Mouse (Mus musculus): Measurements from ENCODE around the gene Dpp9. TPM values are rescaled to one million over a fixed set of nuclear protein-coding genes. Genes with fewer than 3 reads are reported as not detected.
A peak's percentile ranks its signal among the peaks of the same experiment; 100 is the strongest.

Dpp9 gene
- polyA plus RNA-seq, 1 experiment from 2014 or later, result 19.5 TPM

DNA sequence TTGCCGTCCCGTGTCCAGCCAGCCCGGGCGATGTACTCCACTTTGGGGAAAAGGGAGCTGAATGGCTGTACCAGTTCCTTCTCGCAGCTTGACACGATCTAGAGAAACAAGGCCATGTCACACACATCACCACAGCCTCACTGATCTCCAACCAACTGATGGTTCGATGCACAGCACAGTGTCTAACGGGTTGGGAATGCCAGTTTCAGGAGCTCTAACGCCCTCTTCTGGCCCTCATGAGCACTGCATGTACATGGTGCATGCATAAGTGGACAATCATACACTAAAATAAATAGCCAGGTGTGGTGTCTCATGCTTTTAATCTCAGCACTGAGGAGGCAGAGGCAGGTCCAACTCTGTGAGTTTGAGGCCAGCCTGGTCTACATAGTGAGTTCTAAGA is 18.1 kb downstream of the Dpp9 start:
- no peaks in the 10 kb centered on the region for H3K9me3 ChIP-seq (ENCODE audit: control insufficient read depth, low read length)
- H3K36me3 ChIP-seq (ENCODE audit: control insufficient read depth, insufficient read depth, low read length), result peaks cover 94% of the 10 kb centered on the region
- 86% methylated on average over 9 of the region's 9 CpGs for WGBS
- no peaks in the 10 kb centered on the region for H3K27me3 ChIP-seq (ENCODE audit: control insufficient read depth, insufficient read depth, low read length)
- H3K4me2 ChIP-seq (ENCODE audit: low read length), result no peak overlapping the region
- no peak for ATAC-seq (ENCODE audit: insufficient number of reproducible peaks, insufficient read depth, low FRiP score, low read depth)
- no peak overlapping the region for H3K27ac ChIP-seq (replicated peaks in 1 of 2; ENCODE audit: control insufficient read depth in 1 of 2, insufficient read depth in 1 of 2, low read depth in 2 of 2, low read length in 2 of 2)
- H3K9ac ChIP-seq (ENCODE audit: low read length), result no peak overlapping the region
- H3K4me1 ChIP-seq (ENCODE audit: control insufficient read depth in 2 of 2, insufficient read depth in 2 of 2, low read length in 2 of 2), result no peaks in the 10 kb centered on the region
- no peak overlapping the region for H3K4me3 ChIP-seq (ENCODE audit: control insufficient read depth in 1 of 2, insufficient read depth in 1 of 2, low read depth in 1 of 2, low read length in 2 of 2)

DNA sequence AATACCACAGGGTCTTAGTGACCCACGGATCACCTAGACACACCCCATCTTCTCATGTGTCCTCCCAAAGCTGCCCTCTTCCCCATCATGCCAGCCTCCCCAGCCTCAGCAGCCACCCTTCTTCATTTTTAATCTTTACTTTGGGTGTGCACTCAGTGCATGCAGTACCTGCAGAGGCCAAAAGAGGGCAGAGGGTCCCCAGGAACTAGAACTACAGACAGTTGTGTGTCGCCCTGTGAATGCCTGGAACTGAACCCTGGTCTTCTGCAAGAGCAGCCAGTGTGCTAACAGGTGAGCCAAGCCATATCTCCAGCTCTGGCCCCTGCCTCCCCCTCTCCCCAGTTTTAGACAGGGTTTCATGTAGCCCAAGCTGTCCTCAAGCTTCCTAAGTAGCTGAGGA is 21.8 kb downstream of the Dpp9 start:
- WGBS, result 69% methylated on average over 2 of the region's 2 CpGs
- Histone ChIP-seq H3K27ac (replicated peaks in 1 of 2; ENCODE audit: control insufficient read depth in 1 of 2, insufficient read depth in 1 of 2, low read depth in 2 of 2, low read length in 2 of 2) (no peak overlapping the region), H3K9me3 (ENCODE audit: control insufficient read depth, low read length) (no peaks in the 10 kb centered on the region), H3K9ac (ENCODE audit: low read length) (no peak overlapping the region), H3K4me2 (ENCODE audit: low read length) (no peak overlapping the region), H3K4me3 (ENCODE audit: control insufficient read depth in 1 of 2, insufficient read depth in 1 of 2, low read depth in 1 of 2, low read length in 2 of 2) (no peak overlapping the region), H3K4me1 (ENCODE audit: control insufficient read depth in 2 of 2, insufficient read depth in 2 of 2, low read length in 2 of 2) (no peaks in the 10 kb centered on the region), H3K36me3 (ENCODE audit: control insufficient read depth, insufficient read depth, low read length) (peaks cover 94% of the 10 kb centered on the region), H3K27me3 (ENCODE audit: control insufficient read depth, insufficient read depth, low read length) (no peaks in the 10 kb centered on the region)
- no peak for ATAC-seq (ENCODE audit: insufficient number of reproducible peaks, insufficient read depth, low FRiP score, low read depth)

DNA sequence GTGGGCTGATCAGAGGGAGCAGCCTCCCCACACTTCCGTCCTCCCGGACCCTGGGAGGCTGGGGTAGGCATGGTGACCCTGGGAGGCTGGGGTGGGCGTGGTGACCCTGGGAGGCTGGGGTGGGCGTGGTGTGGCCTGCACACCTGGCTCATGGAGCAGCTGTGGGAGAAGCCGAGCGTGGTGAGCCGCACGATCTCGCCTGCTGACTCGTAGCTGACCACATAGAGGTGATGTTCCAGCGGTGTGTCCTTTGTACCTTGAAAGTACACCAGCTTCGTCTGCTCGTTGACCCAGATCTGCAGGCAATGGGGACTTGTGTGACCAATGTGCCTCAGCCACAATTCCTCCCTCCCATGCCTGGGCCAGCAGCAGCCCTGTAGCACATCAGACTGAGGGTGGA is 23.9 kb downstream of the Dpp9 start:
- no peak overlapping the region for H3K4me2 ChIP-seq (ENCODE audit: low read length)
- H3K36me3 ChIP-seq (ENCODE audit: control insufficient read depth, insufficient read depth, low read length), result peaks cover 98% of the 10 kb centered on the region
- H3K9ac ChIP-seq (ENCODE audit: low read length), result no peak overlapping the region
- ATAC-seq (ENCODE audit: insufficient number of reproducible peaks, insufficient read depth, low FRiP score, low read depth), result no peak
- no peaks in the 10 kb centered on the region for H3K9me3 ChIP-seq (ENCODE audit: control insufficient read depth, low read length)
- no peak overlapping the region for H3K4me3 ChIP-seq (ENCODE audit: control insufficient read depth in 1 of 2, insufficient read depth in 1 of 2, low read depth in 1 of 2, low read length in 2 of 2)
- no peaks in the 10 kb centered on the region for H3K4me1 ChIP-seq (ENCODE audit: control insufficient read depth in 2 of 2, insufficient read depth in 2 of 2, low read length in 2 of 2)
- 88% methylated on average over 13 of the region's 13 CpGs for WGBS
- H3K27ac ChIP-seq (replicated peaks in 1 of 2; ENCODE audit: control insufficient read depth in 1 of 2, insufficient read depth in 1 of 2, low read depth in 2 of 2, low read length in 2 of 2), result no peak overlapping the region
- H3K27me3 ChIP-seq (ENCODE audit: control insufficient read depth, insufficient read depth, low read length), result no peaks in the 10 kb centered on the region

DNA sequence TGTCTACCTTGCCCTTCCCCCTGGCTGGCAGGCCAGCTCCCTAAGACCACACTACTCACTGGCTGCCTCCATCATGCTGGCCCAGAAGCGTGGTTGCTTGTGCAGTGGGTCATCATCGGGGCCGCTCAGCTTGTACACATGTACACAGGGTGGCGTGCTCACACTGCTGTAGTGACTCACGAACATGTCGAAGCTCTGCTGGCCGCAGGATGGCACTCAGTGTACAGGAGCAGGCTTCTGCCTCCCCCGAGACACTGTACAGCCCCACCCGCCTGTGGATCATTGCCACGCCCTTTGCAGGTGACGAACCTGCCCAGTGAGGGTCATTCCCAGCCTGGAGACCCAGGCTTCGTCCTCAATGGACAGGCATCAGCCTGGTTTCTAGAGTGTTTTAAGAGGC is 24.3 kb downstream of the Dpp9 start:
- H3K27me3 ChIP-seq (ENCODE audit: control insufficient read depth, insufficient read depth, low read length), result no peaks in the 10 kb centered on the region
- no peak for ATAC-seq (ENCODE audit: insufficient number of reproducible peaks, insufficient read depth, low FRiP score, low read depth)
- H3K4me1 ChIP-seq (ENCODE audit: control insufficient read depth in 2 of 2, insufficient read depth in 2 of 2, low read length in 2 of 2), result no peaks in the 10 kb centered on the region
- no peak overlapping the region for H3K4me2 ChIP-seq (ENCODE audit: low read length)
- whole genome bisulfite sequencing, result 84% methylated on average over 12 of the region's 12 CpGs
- H3K36me3 ChIP-seq (ENCODE audit: control insufficient read depth, insufficient read depth, low read length), result peaks cover 98% of the 10 kb centered on the region
- H3K9ac ChIP-seq (ENCODE audit: low read length), result no peak overlapping the region
- no peaks in the 10 kb centered on the region for H3K9me3 ChIP-seq (ENCODE audit: control insufficient read depth, low read length)
- H3K27ac ChIP-seq (replicated peaks in 1 of 2; ENCODE audit: control insufficient read depth in 1 of 2, insufficient read depth in 1 of 2, low read depth in 2 of 2, low read length in 2 of 2), result no peak overlapping the region
- H3K4me3 ChIP-seq (ENCODE audit: control insufficient read depth in 1 of 2, insufficient read depth in 1 of 2, low read depth in 1 of 2, low read length in 2 of 2), result no peak overlapping the region

DNA sequence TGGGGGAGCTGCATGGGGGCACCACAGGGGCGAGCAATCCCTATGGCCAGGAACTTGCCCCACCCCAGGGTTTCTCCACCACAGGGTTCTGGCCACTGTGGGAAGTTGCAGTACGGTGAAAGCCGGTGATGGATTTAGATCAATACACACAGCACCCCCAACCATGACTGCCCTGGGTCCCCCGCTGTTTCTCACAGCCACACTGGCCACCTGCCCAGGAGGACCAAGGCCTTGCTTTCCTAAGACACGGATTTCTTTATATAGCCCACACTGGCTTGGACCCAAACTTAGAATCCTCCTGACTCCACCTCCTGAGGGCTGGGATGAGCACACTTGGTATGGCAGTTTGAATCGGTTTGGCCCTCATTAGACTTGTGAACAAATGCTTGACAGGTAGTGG is 27.4 kb downstream of the Dpp9 start:
- no peak overlapping the region for H3K27ac ChIP-seq (replicated peaks in 1 of 2; ENCODE audit: control insufficient read depth in 1 of 2, insufficient read depth in 1 of 2, low read depth in 2 of 2, low read length in 2 of 2)
- H3K4me1 ChIP-seq (ENCODE audit: control insufficient read depth in 2 of 2, insufficient read depth in 2 of 2, low read length in 2 of 2), result no peaks in the 10 kb centered on the region
- H3K36me3 ChIP-seq (ENCODE audit: control insufficient read depth, insufficient read depth, low read length), result peaks cover 99% of the 10 kb centered on the region
- no peak overlapping the region for H3K4me2 ChIP-seq (ENCODE audit: low read length)
- H3K9me3 ChIP-seq (ENCODE audit: control insufficient read depth, low read length), result no peaks in the 10 kb centered on the region
- no peaks in the 10 kb centered on the region for H3K27me3 ChIP-seq (ENCODE audit: control insufficient read depth, insufficient read depth, low read length)
- no peak for ATAC-seq (ENCODE audit: insufficient number of reproducible peaks, insufficient read depth, low FRiP score, low read depth)
- H3K4me3 ChIP-seq (ENCODE audit: control insufficient read depth in 1 of 2, insufficient read depth in 1 of 2, low read depth in 1 of 2, low read length in 2 of 2), result no peak overlapping the region
- WGBS, result 74% methylated on average over 6 of the region's 6 CpGs
- H3K9ac ChIP-seq (ENCODE audit: low read length), result no peak overlapping the region

DNA sequence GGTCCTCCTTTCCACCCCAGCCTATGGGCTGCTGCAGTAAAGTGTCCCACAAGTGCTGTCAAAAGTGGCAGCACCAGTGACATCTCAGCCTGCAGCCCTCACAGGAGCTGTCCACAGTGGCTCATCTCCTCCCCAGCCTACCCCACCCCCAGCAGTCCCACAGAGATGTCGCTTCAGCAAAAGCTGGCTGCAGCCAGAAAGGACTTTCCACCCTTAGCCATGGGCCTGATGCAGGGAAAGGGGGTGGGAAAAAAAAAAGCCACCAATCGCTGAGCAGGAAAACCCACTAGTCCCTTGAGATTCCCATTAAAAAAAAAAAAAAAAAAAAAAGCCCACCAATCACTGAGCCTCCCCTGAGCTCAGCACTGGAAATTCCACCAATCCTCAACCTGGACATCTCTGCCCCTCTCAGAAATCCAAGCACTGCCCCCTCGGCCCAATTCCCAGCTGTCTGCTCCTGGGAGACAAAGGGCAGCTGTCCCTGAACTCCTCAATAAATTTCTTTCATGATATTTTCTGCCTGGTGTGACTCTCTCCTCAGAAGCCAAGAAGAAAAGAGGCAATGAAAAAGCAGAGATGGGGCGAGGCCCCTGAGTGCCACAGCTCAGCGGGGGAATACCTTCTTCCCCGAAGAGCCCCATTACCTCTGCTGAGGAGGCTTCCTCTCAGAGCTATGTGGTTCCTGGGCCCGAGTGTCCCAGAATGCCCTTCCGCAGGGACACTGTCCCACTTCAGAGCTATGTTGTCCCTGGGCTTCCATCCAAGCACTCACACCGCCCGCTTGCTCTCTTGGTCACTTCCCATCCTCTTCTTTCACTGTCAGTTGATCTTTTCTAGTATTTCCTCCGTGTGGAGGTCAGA is 33.2 kb downstream of the Dpp9 start:
- Histone ChIP-seq H3K9me3 (ENCODE audit: control insufficient read depth, low read length) (no peaks in the 10 kb centered on the region), H3K4me1 (ENCODE audit: control insufficient read depth in 2 of 2, insufficient read depth in 2 of 2, low read length in 2 of 2) (peaks cover 3 to 15% of the 10 kb centered on the region in 2 experiments), H3K4me2 (ENCODE audit: low read length) (peak overlapping the region; percentile 11; the same call in 1 of the 2 replicates), H3K9ac (ENCODE audit: low read length) (peak overlapping the region; percentile 30; the same call in 1 of the 2 replicates), H3K27me3 (ENCODE audit: control insufficient read depth, insufficient read depth, low read length) (no peaks in the 10 kb centered on the region), H3K27ac (replicated peaks in 1 of 2; ENCODE audit: control insufficient read depth in 1 of 2, insufficient read depth in 1 of 2, low read depth in 2 of 2, low read length in 2 of 2) (peak overlapping the region; percentile 41 to 68), H3K4me3 (ENCODE audit: control insufficient read depth in 1 of 2, insufficient read depth in 1 of 2, low read depth in 1 of 2, low read length in 2 of 2) (no peak overlapping the region), H3K36me3 (ENCODE audit: control insufficient read depth, insufficient read depth, low read length) (peaks cover 62% of the 10 kb centered on the region)
- ATAC-seq (ENCODE audit: insufficient number of reproducible peaks, insufficient read depth, low FRiP score, low read depth), result 0 out of 2 replicates have a peak, but pooled peaks have one; percentile 7
- 39% methylated on average over 11 of the region's 11 CpGs for WGBS

DNA sequence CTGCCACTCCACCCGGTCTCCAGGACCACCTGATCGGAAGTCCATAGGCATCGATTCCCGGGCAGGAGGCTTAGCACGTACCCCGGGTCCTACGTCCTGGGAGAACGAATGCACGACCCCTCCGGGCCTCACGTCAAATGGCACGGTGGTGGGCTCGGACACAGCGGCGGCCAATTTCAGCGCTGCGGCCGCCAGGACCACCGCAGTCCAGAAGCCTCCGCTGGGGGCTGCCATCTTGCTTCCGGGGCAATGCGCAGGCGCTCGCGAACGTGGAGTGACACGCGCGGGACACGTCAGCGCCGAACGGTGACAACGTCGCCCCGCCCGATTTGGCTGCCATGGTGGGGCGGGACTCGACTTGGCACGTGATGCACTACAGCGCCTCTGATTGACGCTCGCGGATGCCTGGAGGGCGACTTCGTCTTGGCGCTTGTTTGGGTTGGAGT is 35.0 kb downstream of the Dpp9 start, which contains the start of gene Mydgf:
Gene Mydgf, minus strand, starts transcription at position 263 of the 446 bp plus-strand sequence.
- ATAC-seq (ENCODE audit: insufficient number of reproducible peaks, insufficient read depth, low FRiP score, low read depth), result peak; percentile 86
- H3K9me3 ChIP-seq (ENCODE audit: control insufficient read depth, low read length), result no peaks in the 10 kb centered on the region
- under 1% methylated on average over 47 of the region's 47 CpGs for WGBS
- peak within 1 kb of the TSS; percentile 87 for H3K4me2 ChIP-seq (ENCODE audit: low read length)
- H3K9ac ChIP-seq (ENCODE audit: low read length), result peak within 1 kb of the TSS; percentile 88
- H3K27ac ChIP-seq (replicated peaks in 1 of 2; ENCODE audit: control insufficient read depth in 1 of 2, insufficient read depth in 1 of 2, low read depth in 2 of 2, low read length in 2 of 2), result peak within 1 kb of the TSS; percentile 55 to 59
- peaks cover 3 to 15% of the 10 kb centered on the region in 2 experiments for H3K4me1 ChIP-seq (ENCODE audit: control insufficient read depth in 2 of 2, insufficient read depth in 2 of 2, low read length in 2 of 2)
- peaks cover 62% of the 10 kb centered on the region for H3K36me3 ChIP-seq (ENCODE audit: control insufficient read depth, insufficient read depth, low read length)
- peak within 1 kb of the TSS; percentile 88 to 95 for H3K4me3 ChIP-seq (ENCODE audit: control insufficient read depth in 1 of 2, insufficient read depth in 1 of 2, low read depth in 1 of 2, low read length in 2 of 2)
- no peaks in the 10 kb centered on the region for H3K27me3 ChIP-seq (ENCODE audit: control insufficient read depth, insufficient read depth, low read length)
